Mouse (Mus musculus) MEL (cell line): ENCODE measurements around the gene Zfp335.
"Not testable (repeated sequence)": the region's sequence is repeated elsewhere in the genome, so short reads cannot be mapped to it uniquely, and the experiment has no call there.

Experiments used
- CTCF ChIP-seq, 3 experiments: IDR thresholded peaks in 2 of 3; conservative IDR thresholded peaks in 1 of 3; 2 replicates each; pipeline ENCODE4 v1.5.1; 2011 to 2012; ENCODE audit warnings: low read length in 3 of 3, low read depth in 2 of 3, mild to moderate bottlenecking in 2 of 3, improper control_type of control experiment in 1 of 3, inconsistent platforms in 1 of 3, mixed read lengths in 1 of 3, moderate library complexity in 1 of 3; ENCODE audit not compliant: control insufficient read depth in 1 of 3, insufficient read depth in 1 of 3, poor library complexity in 1 of 3, severe bottlenecking in 1 of 3
- EP300 ChIP-seq, 2 experiments: IDR thresholded peaks; 2 replicates each; pipeline ENCODE4 v1.6.1; 2011; ENCODE audit warnings: improper control_type of control experiment in 2 of 2, low read length in 2 of 2, low read depth in 1 of 2, mild to moderate bottlenecking in 1 of 2
- ETS1 ChIP-seq: IDR thresholded peaks from 2 replicates; pipeline ENCODE4 v1.6.1; 2012; ENCODE audit warnings: low read depth, mild to moderate bottlenecking, inconsistent platforms, low read length, improper control_type of control experiment, moderate library complexity
- KAT2A ChIP-seq: conservative IDR thresholded peaks from 2 replicates; pipeline ENCODE4 v1.6.1; 2012; ENCODE audit warnings: low read depth, low read length, improper control_type of control experiment, inconsistent platforms
- MAFK ChIP-seq: IDR thresholded peaks from 2 replicates; pipeline ENCODE4 v1.6.1; 2011; ENCODE audit warnings: low read depth, mild to moderate bottlenecking, low read length, improper control_type of control experiment, borderline replicate concordance
- MAX ChIP-seq: IDR thresholded peaks from 2 replicates; pipeline ENCODE4 v1.6.1; 2011; ENCODE audit warnings: low read length, improper control_type of control experiment
- MAZ ChIP-seq: IDR thresholded peaks from 2 replicates; pipeline ENCODE4 v1.6.1; 2012; ENCODE audit warnings: low read depth, mild to moderate bottlenecking, inconsistent platforms, low read length, improper control_type of control experiment
- MEF2A ChIP-seq: IDR thresholded peaks from 2 replicates; pipeline ENCODE4 v1.6.1; 2014; ENCODE audit warnings: low read depth, mild to moderate bottlenecking, inconsistent platforms, low read length, improper control_type of control experiment; ENCODE audit not compliant: poor library complexity, insufficient replicate concordance, severe bottlenecking; ENCODE audit errors: extremely low read depth
- POLR2A ChIP-seq, 2 experiments: IDR thresholded peaks; 2 replicates each; pipeline ENCODE4 v1.6.1; 2011 to 2012; ENCODE audit warnings: low read length in 2 of 2, mild to moderate bottlenecking in 2 of 2, control low read depth in 1 of 2, improper control_type of control experiment in 1 of 2, low read depth in 1 of 2, moderate library complexity in 1 of 2; ENCODE audit not compliant: control insufficient read depth in 1 of 2, insufficient read depth in 1 of 2, poor library complexity in 1 of 2
- SMC3 ChIP-seq: IDR thresholded peaks from 2 replicates; pipeline ENCODE4 v1.6.1; 2011; ENCODE audit warnings: low read depth, low read length, improper control_type of control experiment
- UBTF ChIP-seq: IDR thresholded peaks from 2 replicates; pipeline ENCODE4 v1.6.1; 2012; ENCODE audit warnings: low read depth, mild to moderate bottlenecking, inconsistent platforms, low read length, improper control_type of control experiment, moderate library complexity, borderline replicate concordance; ENCODE audit not compliant: insufficient read depth
- USF1 ChIP-seq: IDR thresholded peaks from 2 replicates; pipeline ENCODE4 v1.6.1; 2014; ENCODE audit warnings: low read depth, mild to moderate bottlenecking, inconsistent platforms, low read length, improper control_type of control experiment, moderate library complexity

- TF ChIP-seq POLR2A (IDR thresholded peaks at IDR 0.05; ENCODE audit: control insufficient read depth in 1 of 2, insufficient read depth in 1 of 2, low read depth in 1 of 2, low read length in 2 of 2, poor library complexity in 1 of 2); MEF2A; MAFK; CTCF (IDR thresholded peaks at IDR 0.05 in 2 of 3, conservative IDR thresholded peaks at IDR 0.05 in 1 of 3; ENCODE audit: control insufficient read depth in 1 of 3, insufficient read depth in 1 of 3, low read depth in 2 of 3, low read length in 3 of 3, poor library complexity in 1 of 3, severe bottlenecking in 1 of 3); EP300 (IDR thresholded peaks at IDR 0.05; ENCODE audit: low read depth in 1 of 2, low read length in 2 of 2); USF1; SMC3; KAT2A; MAX; ETS1; MAZ; UBTF: not testable (repeated sequence)
Observed at GRCm38 (mm10) chr2:164877376-164878215, 34.0 kb downstream of the Zfp335 start.
